Mouse (Mus musculus): ENCODE data around the gene Slc28a1. TPM values are rescaled to one million over a fixed set of nuclear protein-coding genes. Genes with fewer than 3 reads are reported as not detected.

Slc28a1 gene
- total and polyA plus RNA-seq, 3 experiments, result not detected

GRCm38 (mm10) chr7:81149759-81150158, 35.2 kb downstream of the Slc28a1 start:
- Histone ChIP-seq H3K4me3 (ENCODE audit: control insufficient read depth in 1 of 2, insufficient read depth in 1 of 2, low read depth in 2 of 2, low read length in 2 of 2) (no peak overlapping the region), H3K9me3 (replicated peaks; ENCODE audit: insufficient read depth, low read length) (no peaks in the 10 kb centered on the region), H3K4me1 (ENCODE audit: control insufficient read depth in 1 of 2, insufficient read depth in 2 of 2, low read length in 2 of 2) (peaks cover 0 to 17% of the 10 kb centered on the region in 2 experiments; a peak in 3 of 4 replicates), H3K79me2 (ENCODE audit: control insufficient read depth, insufficient read depth, low read length, poor library complexity) (no peaks in the 10 kb centered on the region), H3K36me3 (ENCODE audit: control insufficient read depth in 1 of 2, insufficient read depth in 2 of 2, low read length in 2 of 2) (peaks cover 0 to 2% of the 10 kb centered on the region in 2 experiments; a peak in 1 of 4 replicates), H3K9ac (ENCODE audit: control insufficient read depth, low read depth, low read length, poor library complexity, severe bottlenecking) (no peak overlapping the region), H3K27me3 (ENCODE audit: control insufficient read depth in 1 of 2, insufficient read depth in 2 of 2, low read length in 2 of 2) (0 out of 4 replicates have a peak, but pooled peaks cover 0 to 1% of the 10 kb centered on the region in 2 experiments), H3K27ac (ENCODE audit: control insufficient read depth, low read depth, low read length) (no peak overlapping the region)
- no peak for TF ChIP-seq ZMIZ1 (IDR thresholded peaks at IDR 0.05; ENCODE audit: low read depth, low read length)
- TF ChIP-seq E2F4 (IDR thresholded peaks at IDR 0.05; ENCODE audit: borderline replicate concordance, low read depth, low read length), result no peak
- 0 out of 2 replicates have a peak, but pooled peaks have one; percentile 32 for TF ChIP-seq GATA1 (IDR thresholded peaks at IDR 0.05; ENCODE audit: low read depth, low read length)
- no peak for TF ChIP-seq TBP (IDR thresholded peaks at IDR 0.05; ENCODE audit: low read depth, low read length)
- peak in 1 of 2 experiments; percentile 40; a peak in 1 of 4 replicates for TF ChIP-seq EP300 (IDR thresholded peaks at IDR 0.05; ENCODE audit: low read depth in 1 of 2, low read length in 2 of 2)
- peak; percentile 36; the same call in 1 of the 2 replicates for TF ChIP-seq ETS1 (IDR thresholded peaks at IDR 0.05; ENCODE audit: low read depth, low read length)
- TF ChIP-seq ZNF384 (IDR thresholded peaks at IDR 0.05; ENCODE audit: low read depth, low read length), result no peak
- no peak for TF ChIP-seq POLR2AphosphoS2 (IDR thresholded peaks at IDR 0.05; ENCODE audit: low read length)
- DNase-seq (ENCODE audit: low read depth, low spot score), result peak; percentile 66

- no peak overlapping the region for H3K9ac ChIP-seq (ENCODE audit: control insufficient read depth, low read depth, low read length, poor library complexity, severe bottlenecking)
- no peak overlapping the region for H3K4me3 ChIP-seq (ENCODE audit: control insufficient read depth in 1 of 2, insufficient read depth in 1 of 2, low read depth in 2 of 2, low read length in 2 of 2)
- no peaks in the 10 kb centered on the region for H3K9me3 ChIP-seq (replicated peaks; ENCODE audit: insufficient read depth, low read length)
- no peaks in the 10 kb centered on the region for H3K79me2 ChIP-seq (ENCODE audit: control insufficient read depth, insufficient read depth, low read length, poor library complexity)
- peaks cover 0 to 1% of the 10 kb centered on the region in 2 experiments; a peak in 2 of 4 replicates for H3K27me3 ChIP-seq (ENCODE audit: control insufficient read depth in 1 of 2, insufficient read depth in 2 of 2, low read length in 2 of 2)
- no peak for DNase-seq (ENCODE audit: low read depth, low spot score)
- no peak for TF ChIP-seq CHD2 (IDR thresholded peaks at IDR 0.05; ENCODE audit: low read length)
- no peak for TF ChIP-seq MYC (IDR thresholded peaks at IDR 0.05; ENCODE audit: low read depth, low read length)
- TF ChIP-seq MXI1 (IDR thresholded peaks at IDR 0.05; ENCODE audit: low read depth, low read length), result no peak
- no peak for TF ChIP-seq ETS1 (IDR thresholded peaks at IDR 0.05; ENCODE audit: low read depth, low read length)
- no peak for TF ChIP-seq MYB (IDR thresholded peaks at IDR 0.05; ENCODE audit: low read depth, low read length)
- TF ChIP-seq USF2 (IDR thresholded peaks at IDR 0.05; ENCODE audit: borderline replicate concordance in 1 of 2, insufficient read depth in 1 of 2, low read depth in 1 of 2, low read length in 2 of 2), result no peak
- TF ChIP-seq CHD1 (IDR thresholded peaks at IDR 0.05; ENCODE audit: low read depth, low read length), result no peak
- no peak for TF ChIP-seq E2F4 (IDR thresholded peaks at IDR 0.05; ENCODE audit: borderline replicate concordance, low read depth, low read length)
- TF ChIP-seq ZKSCAN1 (IDR thresholded peaks at IDR 0.05; ENCODE audit: low read depth, low read length), result no peak
- TF ChIP-seq POLR2AphosphoS2 (IDR thresholded peaks at IDR 0.05; ENCODE audit: low read length), result no peak
- no peak for TF ChIP-seq UBTF (IDR thresholded peaks at IDR 0.05; ENCODE audit: borderline replicate concordance, insufficient read depth, low read depth, low read length)
- no peak for TF ChIP-seq USF1 (IDR thresholded peaks at IDR 0.05; ENCODE audit: low read depth, low read length)
- no peak for TF ChIP-seq EP300 (IDR thresholded peaks at IDR 0.05; ENCODE audit: low read depth in 1 of 2, low read length in 2 of 2)
- no peak for TF ChIP-seq ELF1 (IDR thresholded peaks at IDR 0.05; ENCODE audit: low read depth, low read length)
- no peak for TF ChIP-seq POLR2AphosphoS5 (IDR thresholded peaks at IDR 0.05; ENCODE audit: borderline replicate concordance, low read depth, low read length)
- TF ChIP-seq ZNF384 (IDR thresholded peaks at IDR 0.05; ENCODE audit: low read depth, low read length), result no peak
- TF ChIP-seq TCF12 (IDR thresholded peaks at IDR 0.05; ENCODE audit: low read depth, low read length), result no peak
- TF ChIP-seq SMC3 (IDR thresholded peaks at IDR 0.05; ENCODE audit: low read depth, low read length), result no peak
- no peak for TF ChIP-seq GATA1 (IDR thresholded peaks at IDR 0.05; ENCODE audit: low read depth, low read length)
- H3K27ac ChIP-seq (ENCODE audit: control insufficient read depth, low read depth, low read length), result no peak overlapping the region
- H3K36me3 ChIP-seq (ENCODE audit: control insufficient read depth in 1 of 2, insufficient read depth in 2 of 2, low read length in 2 of 2), result peaks cover 0 to 2% of the 10 kb centered on the region in 2 experiments; a peak in 1 of 4 replicates
- H3K4me1 ChIP-seq (ENCODE audit: control insufficient read depth in 1 of 2, insufficient read depth in 2 of 2, low read length in 2 of 2), result peaks cover 0 to 17% of the 10 kb centered on the region in 2 experiments; a peak in 3 of 4 replicates
Measured at GRCm38 (mm10) chr7:81151216-81151615, 36.6 kb downstream of the Slc28a1 start.

Data from MEL (cell line).